Mouse (Mus musculus): Measurements from ENCODE around the gene Dhx35.

The Dhx35 gene

GRCm38 (mm10) chr2:158794494-158795004, at the start of gene Dhx35:
TSS of gene Dhx35 (plus strand) at chr2:158794807.
- CTCF ChIA-PET = interaction anchor here in 3 of 4 experiments (0.6 to 0.9 kb wide), 4 partner anchors 26 to 478 kb away, joined by 3 to 12 read pairs (median 4); no protein-coding TSS in a partner anchor

GRCm38 (mm10) chr2:158745049-158745482, 49.5 kb upstream of the Dhx35 start:
- CTCF ChIA-PET = interaction anchor here (0.6 to 3.2 kb wide), 31 partner anchors 9 to 297 kb away, joined by 3 to 18 read pairs (median 4); no protein-coding TSS in a partner anchor
- POLR2A ChIA-PET = interaction anchor here in 2 of 4 experiments (0.6 to 1.0 kb wide), 3 partner anchors 12 to 214 kb away, joined by 3 read pairs; no protein-coding TSS in a partner anchor

More at GRCm38 (mm10) chr2:158794494-158795004, at the start of gene Dhx35:
- POLR2A ChIA-PET = interaction anchor here (0.6 to 3.4 kb wide), 38 partner anchors 9 to 1949 kb away, joined by 3 to 18 read pairs (median 4); partner anchors contain the start of genes Fam83d (in 4 of the 4) and Ralgapb (in 1 of the 4)

- CTCF ChIA-PET = interaction anchor here (0.5 to 3.2 kb wide), 11 partner anchors 12 to 337 kb away, joined by 3 to 18 read pairs (median 6); no protein-coding TSS in a partner anchor
- POLR2A ChIA-PET = interaction anchor here in 2 of 4 experiments (0.8 to 1.3 kb wide), 2 partner anchors 11 to 22 kb away, joined by 3 to 4 read pairs; partner anchors contain the start of gene Fam83d (in 1 of the 2)
Measured at GRCm38 (mm10) chr2:158746164-158746563, 48.4 kb upstream of the Dhx35 start.

- ChIA-PET CTCF (interaction anchor here in 1 of 4 experiments (0.7 kb wide), 1 partner anchor 114 kb away, joined by 3 read pairs; no protein-coding TSS in a partner anchor), POLR2A (no interaction called here)
Measured at GRCm38 (mm10) chr2:158749366-158749765, 45.2 kb upstream of the Dhx35 start.

GRCm38 (mm10) chr2:158760231-158760630, 34.4 kb upstream of the Dhx35 start:
- POLR2A ChIA-PET = interaction anchor here in 1 of 4 experiments (0.8 kb wide), 1 partner anchor 26 kb away, joined by 3 read pairs; no protein-coding TSS in a partner anchor

GRCm38 (mm10) chr2:158762339-158762738, 32.3 kb upstream of the Dhx35 start:
- CTCF ChIA-PET = interaction anchor here in 2 of 4 experiments (0.6 to 2.2 kb wide), 3 partner anchors 40 to 103 kb away, joined by 4 to 6 read pairs (median 4); no protein-coding TSS in a partner anchor
- POLR2A ChIA-PET = interaction anchor here in 2 of 4 experiments (1.0 to 2.0 kb wide), 3 partner anchors 9 to 24 kb away, joined by 3 to 6 read pairs (median 3); no protein-coding TSS in a partner anchor

More at GRCm38 (mm10) chr2:158760231-158760630, 34.4 kb upstream of the Dhx35 start:
- CTCF ChIA-PET = interaction anchor here in 1 of 4 experiments (0.7 kb wide), 1 partner anchor 24 kb away, joined by 3 read pairs; no protein-coding TSS in a partner anchor

- POLR2A ChIA-PET = interaction anchor here (0.6 to 7.2 kb wide), 34 partner anchors 9 to 473 kb away, joined by 3 to 62 read pairs (median 4); partner anchors contain the start of gene Dhx35 (in 4 of the 4)
- CTCF ChIA-PET = interaction anchor here in 3 of 4 experiments (0.5 to 1.6 kb wide), 7 partner anchors 27 to 217 kb away, joined by 3 to 12 read pairs (median 3); partner anchors contain the start of gene Dhx35 (in 1 of the 3)
Measured at GRCm38 (mm10) chr2:158767742-158768339, 26.8 kb upstream of the Dhx35 start, which contains the start of gene Fam83d. TSS of gene Fam83d (plus strand) at chr2:158768093.

GRCm38 (mm10) chr2:158768350-158768749, 26.3 kb upstream of the Dhx35 start:
- ChIA-PET CTCF (interaction anchor here in 3 of 4 experiments (0.5 to 1.6 kb wide), 8 partner anchors 26 to 218 kb away, joined by 3 to 12 read pairs (median 3); partner anchors contain the start of gene Dhx35 (in 1 of the 3)), POLR2A (interaction anchor here (0.5 to 7.2 kb wide), 35 partner anchors 8 to 474 kb away, joined by 3 to 62 read pairs (median 4); partner anchors contain the start of gene Dhx35 (in 4 of the 4))

GRCm38 (mm10) chr2:158768771-158769170, 25.8 kb upstream of the Dhx35 start:
- POLR2A ChIA-PET = interaction anchor here in 3 of 4 experiments (0.5 to 7.2 kb wide), 26 partner anchors 8 to 223 kb away, joined by 3 to 62 read pairs (median 4); partner anchors contain the start of gene Dhx35 (in 1 of the 3)
- CTCF ChIA-PET = interaction anchor here in 3 of 4 experiments (0.6 to 1.6 kb wide), 7 partner anchors 26 to 1892 kb away, joined by 3 to 12 read pairs (median 3); partner anchors contain the start of gene Dhx35 (in 1 of the 3)

GRCm38 (mm10) chr2:158770126-158770757, 24.4 kb upstream of the Dhx35 start:
- POLR2A ChIA-PET = interaction anchor here (0.5 to 7.2 kb wide), 18 partner anchors 7 to 104 kb away, joined by 3 to 62 read pairs (median 4); no protein-coding TSS in a partner anchor
- CTCF ChIA-PET = interaction anchor here in 2 of 4 experiments (0.5 to 0.9 kb wide), 3 partner anchors 24 to 1809 kb away, joined by 3 to 4 read pairs (median 3); no protein-coding TSS in a partner anchor

GRCm38 (mm10) chr2:158771066-158771763, 23.4 kb upstream of the Dhx35 start:
- ChIA-PET POLR2A (interaction anchor here (0.6 to 7.2 kb wide), 20 partner anchors 7 to 362 kb away, joined by 3 to 62 read pairs (median 4); partner anchors contain the start of genes Dhx35 (in 1 of the 4) and Ralgapb (in 1 of the 4)), CTCF (interaction anchor here in 2 of 4 experiments (0.5 to 0.7 kb wide), 3 partner anchors 26 to 1808 kb away, joined by 3 to 4 read pairs (median 3); no protein-coding TSS in a partner anchor)

GRCm38 (mm10) chr2:158772808-158773207, 21.8 kb upstream of the Dhx35 start:
- ChIA-PET CTCF (interaction anchor here in 2 of 4 experiments (0.6 to 0.9 kb wide), 2 partner anchors 56 to 91 kb away, joined by 3 to 4 read pairs; no protein-coding TSS in a partner anchor), POLR2A (interaction anchor here in 3 of 4 experiments (0.6 to 7.2 kb wide), 14 partner anchors 8 to 90 kb away, joined by 3 to 62 read pairs (median 4); partner anchors contain the start of gene Dhx35 (in 1 of the 3))

GRCm38 (mm10) chr2:158774886-158775285, 19.7 kb upstream of the Dhx35 start:
- POLR2A ChIA-PET = interaction anchor here in 2 of 4 experiments (0.6 to 1.8 kb wide), 8 partner anchors 9 to 21 kb away, joined by 3 to 12 read pairs (median 6); no protein-coding TSS in a partner anchor
- CTCF ChIA-PET = interaction anchor here in 1 of 4 experiments (0.9 kb wide), 1 partner anchor 75 kb away, joined by 6 read pairs; no protein-coding TSS in a partner anchor

- CTCF ChIA-PET = interaction anchor here in 1 of 4 experiments (0.5 to 2.1 kb wide), 2 partner anchors 75 to 87 kb away, joined by 3 to 7 read pairs; no protein-coding TSS in a partner anchor
- POLR2A ChIA-PET = interaction anchor here in 3 of 4 experiments (0.7 to 3.5 kb wide), 12 partner anchors 8 to 50 kb away, joined by 3 to 24 read pairs (median 4); partner anchors contain the start of gene Fam83d (in 2 of the 3)
Measured at GRCm38 (mm10) chr2:158776716-158777115, 17.9 kb upstream of the Dhx35 start.

- ChIA-PET POLR2A (interaction anchor here in 3 of 4 experiments (0.6 to 3.5 kb wide), 13 partner anchors 8 to 92 kb away, joined by 3 to 24 read pairs (median 5); partner anchors contain the start of genes Fam83d (in 2 of the 3) and Dhx35 (in 1 of the 3)), CTCF (interaction anchor here in 3 of 4 experiments (0.5 to 2.1 kb wide), 3 partner anchors 50 to 228 kb away, joined by 3 to 7 read pairs (median 4); no protein-coding TSS in a partner anchor)
Measured at GRCm38 (mm10) chr2:158777490-158777889, 17.1 kb upstream of the Dhx35 start.

GRCm38 (mm10) chr2:158778349-158778748, 16.3 kb upstream of the Dhx35 start:
- CTCF ChIA-PET = interaction anchor here in 3 of 4 experiments (0.7 to 2.1 kb wide), 4 partner anchors 11 to 228 kb away, joined by 3 to 7 read pairs (median 4); no protein-coding TSS in a partner anchor

More at GRCm38 (mm10) chr2:158778349-158778748, 16.3 kb upstream of the Dhx35 start:
- POLR2A ChIA-PET = interaction anchor here in 3 of 4 experiments (0.6 to 3.5 kb wide), 15 partner anchors 9 to 615 kb away, joined by 3 to 24 read pairs (median 4); partner anchors contain the start of genes Dhx35 (in 3 of the 3) and Fam83d (in 1 of the 3)
